Mouse (Mus musculus) hindbrain, postnatal 0 days (tissue): ENCODE measurements around the gene Pithd1. TPM values are rescaled to one million over a fixed set of nuclear protein-coding genes. Genes with fewer than 3 reads are reported as not detected.

Experiments
- ATAC-seq: fragments of 200-750 bp; cut with Nextera tagmentation; 2 replicates; pipeline ENCODE4 v1.8.0; 2017; ENCODE audit warnings: mild to moderate bottlenecking, moderate TSS enrichment, moderate library complexity
- DNase-seq: peaks from one replicate; pipeline ENCODE4 v3.0.0-alpha.2; 2015; ENCODE audit warnings: low spot score
- H3K27ac ChIP-seq: fragments of 300-500 bp; sonication (generic); 2 replicates; pipeline ENCODE4 v1.5.1; 2014; ENCODE audit warnings: mild to moderate bottlenecking
- H3K27me3 ChIP-seq: fragments of 300-500 bp; sonication (generic); 2 replicates; pipeline ENCODE4 v1.6.1; 2014; ENCODE audit warnings: low read length, mixed read lengths; ENCODE audit not compliant: insufficient read depth
- H3K36me3 ChIP-seq: fragments of 300-500 bp; sonication (generic); 2 replicates; pipeline ENCODE4 v1.6.1; 2014; ENCODE audit warnings: low read length, mixed read lengths; ENCODE audit not compliant: insufficient read depth
- H3K4me1 ChIP-seq: fragments of 300-500 bp; sonication (generic); 2 replicates; pipeline ENCODE4 v1.6.1; 2014; ENCODE audit warnings: antibody characterized with exemption, low read length, mixed read lengths; ENCODE audit not compliant: insufficient read depth
- H3K4me2 ChIP-seq: fragments of 300-500 bp; sonication (generic); 2 replicates; pipeline ENCODE4 v1.6.1; 2014; ENCODE audit warnings: low read depth, mild to moderate bottlenecking, low read length, moderate library complexity, mixed read lengths
- H3K4me3 ChIP-seq: fragments of 300-500 bp; sonication (generic); 2 replicates; pipeline ENCODE4 v1.5.1; 2014; ENCODE audit warnings: low read length
- H3K9ac ChIP-seq: fragments of 300-500 bp; sonication (generic); replicated peaks from 2 replicates; pipeline ENCODE4 v1.6.1; 2014; ENCODE audit warnings: mild to moderate bottlenecking, low read length, moderate library complexity, mixed read lengths
- H3K9me3 ChIP-seq: fragments of 300-500 bp; sonication (generic); 2 replicates; pipeline ENCODE4 v1.6.1; 2016; ENCODE audit warnings: low read length, mixed read lengths
- CTCF ChIP-seq: IDR thresholded peaks from 2 replicates; pipeline ENCODE4 v1.5.1; 2016; ENCODE audit warnings: antibody characterized with exemption, control low read depth, low read depth
- WGBS: fragments of 180-500 bp; shearing (Covaris S2); extraction: QIAGEN DNeasy Blood & Tissue Kit; methylation state at CpG from one replicate; pipeline ENCODE4 v1.1.7; 2014; 5-methylcytosine and 5-hydroxymethylcytosine counted together
- polyA plus RNA-seq: library from polyadenylated mRNA; unstranded; fragments of >200 nt; fragmentation: Nextera tagmentation; extraction: Ambion mirVana; gene quantifications from 2 replicates; pipeline ENCODE4 v1.2.1, GENCODE M21; 2015
- total RNA-seq: library from RNA; depleted of rRNA; stranded (reverse); fragments of >200 nt; gene quantifications from 2 replicates; pipeline ENCODE4 v1.2.3, GENCODE M21; 2014; rRNA removed

Gene Pithd1
- total and polyA plus RNA-seq, 2 experiments from 2014 or later = 53.2 to 85.7 TPM

DNA sequence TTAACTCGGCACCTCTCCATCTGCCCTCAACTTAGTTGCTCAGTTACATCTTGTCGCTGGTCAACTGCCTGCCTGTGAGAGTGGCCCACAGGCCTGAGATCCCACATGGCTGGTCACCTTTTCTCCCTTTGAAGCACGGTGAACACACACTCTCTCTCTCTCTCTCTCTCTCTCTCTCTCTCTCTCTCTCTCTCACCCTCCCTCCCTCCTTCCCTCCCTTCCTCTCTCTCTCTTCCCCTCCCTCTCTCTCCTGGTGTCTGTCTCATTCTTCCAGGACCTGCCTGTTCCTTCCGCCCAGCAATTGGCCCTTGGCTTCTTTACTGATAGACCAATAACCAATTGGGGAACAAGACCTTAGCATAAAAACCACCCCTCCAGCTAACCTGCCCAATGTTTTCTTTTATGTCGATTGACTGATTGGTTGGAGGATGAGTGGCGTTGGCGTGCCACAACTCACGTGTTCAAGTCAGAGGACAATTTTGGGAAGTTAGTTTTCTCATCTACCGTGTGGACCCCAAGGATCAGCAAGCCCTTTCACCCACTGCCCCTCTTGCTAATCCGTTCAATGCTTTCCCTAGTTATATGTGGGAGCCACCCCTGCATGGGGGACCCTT, 60.8 kb downstream of the Pithd1 start:
- H3K9ac ChIP-seq = no peak overlapping the region
- no peaks in the 10 kb centered on the region for H3K27me3 ChIP-seq
- H3K9me3 ChIP-seq = no peaks in the 10 kb centered on the region
- WGBS = 91% methylated on average over 10 of the region's 10 CpGs
- DNase-seq (no peak), ATAC-seq (no peak)
- H3K4me3 ChIP-seq = no peak overlapping the region
- H3K4me1 ChIP-seq = peaks cover 5% of the 10 kb centered on the region; the same call in 1 of the 2 replicates
- no peak overlapping the region for H3K4me2 ChIP-seq
- no peak for TF ChIP-seq CTCF
- no peak overlapping the region for H3K27ac ChIP-seq
- peaks cover 13% of the 10 kb centered on the region; the same call in 1 of the 2 replicates for H3K36me3 ChIP-seq

Other genes starting within 250 kb of the Pithd1 start
- 0.58 and 2.0 TPM in 2 replicates for gene Myom3, start 227.5 kb downstream of the Pithd1 start, total RNA-seq
- gene Myom3, start 227.5 kb downstream of the Pithd1 start, polyA plus RNA-seq = 1.4 and 1.6 TPM in 2 replicates
- gene Srsf10, start 131.5 kb downstream of the Pithd1 start, total RNA-seq = 52.8 and 61.0 TPM in 2 replicates
- 147 and 155 TPM in 2 replicates for gene Srsf10, start 131.5 kb downstream of the Pithd1 start, polyA plus RNA-seq
- gene Pnrc2, start 113.4 kb downstream of the Pithd1 start, total RNA-seq = 54.9 and 55.0 TPM in 2 replicates
- 81.7 and 90.4 TPM in 2 replicates for gene Pnrc2, start 113.4 kb downstream of the Pithd1 start, polyA plus RNA-seq
- gene Cnr2, start 91.9 kb downstream of the Pithd1 start, total RNA-seq = 0.04 and 0.58 TPM in 2 replicates
- 0.04 and 0.06 TPM in 2 replicates for gene Cnr2, start 91.9 kb downstream of the Pithd1 start, polyA plus RNA-seq
- 42.5 and 43.6 TPM in 2 replicates for gene Fuca1, start 66.5 kb downstream of the Pithd1 start, total RNA-seq
- gene Fuca1, start 66.5 kb downstream of the Pithd1 start, polyA plus RNA-seq = 92.8 and 97.3 TPM in 2 replicates
- 27.0 and 38.6 TPM in 2 replicates for gene Hmgcl, start 40.8 kb downstream of the Pithd1 start, total RNA-seq
- gene Hmgcl, start 40.8 kb downstream of the Pithd1 start, polyA plus RNA-seq = 55.0 and 60.0 TPM in 2 replicates
- 36.2 and 41.2 TPM in 2 replicates for gene Gale, start 23.5 kb downstream of the Pithd1 start, total RNA-seq
- 39.8 and 40.2 TPM in 2 replicates for gene Gale, start 23.5 kb downstream of the Pithd1 start, polyA plus RNA-seq
- gene Lypla2, start 14.6 kb downstream of the Pithd1 start, total RNA-seq = 135 and 172 TPM in 2 replicates
- gene Lypla2, start 14.6 kb downstream of the Pithd1 start, polyA plus RNA-seq = 183 and 186 TPM in 2 replicates
- gene Eloa, start 34.5 kb upstream of the Pithd1 start, total RNA-seq = 20.9 and 26.5 TPM in 2 replicates
- gene Eloa, start 34.5 kb upstream of the Pithd1 start, polyA plus RNA-seq = 19.7 and 19.8 TPM in 2 replicates
- gene Rpl11, start 66.2 kb upstream of the Pithd1 start, total RNA-seq = 765 and 914 TPM in 2 replicates
- 297 and 312 TPM in 2 replicates for gene Rpl11, start 66.2 kb upstream of the Pithd1 start, polyA plus RNA-seq
- gene Id3, start 156.2 kb upstream of the Pithd1 start, total RNA-seq = 204 and 344 TPM in 2 replicates
- gene Id3, start 156.2 kb upstream of the Pithd1 start, polyA plus RNA-seq = 253 and 254 TPM in 2 replicates
- 3.5 and 3.7 TPM in 2 replicates for gene E2f2, start 185.1 kb upstream of the Pithd1 start, total RNA-seq
- gene E2f2, start 185.1 kb upstream of the Pithd1 start, polyA plus RNA-seq = 2.3 and 2.4 TPM in 2 replicates
- 9.1 and 10.5 TPM in 2 replicates for gene Asap3, start 219.1 kb upstream of the Pithd1 start, total RNA-seq
- gene Asap3, start 219.1 kb upstream of the Pithd1 start, polyA plus RNA-seq = 4.1 TPM in 2 replicates